Mouse (Mus musculus): Measurements from ENCODE around the gene Tas1r3. TPM values are rescaled to one million over a fixed set of nuclear protein-coding genes. Genes with fewer than 3 reads are reported as not detected.

Tas1r3 gene
- polyA plus RNA-seq, 1 experiment: not detected

- H3K27ac ChIP-seq (replicated peaks; ENCODE audit: low read depth, low read length): peak overlapping the region; percentile 51
These were observed 29.5 kb upstream of the Tas1r3 start for GRCm38 (mm10) chr4:155892438-155893211.

GRCm38 (mm10) chr4:155892017-155892416 lies 28.9 kb upstream of the Tas1r3 start:
- peaks cover 32% of the 10 kb centered on the region for H3K4me1 ChIP-seq (ENCODE audit: control insufficient read depth, insufficient read depth, insufficient read length, low read length)
- peak overlapping the region; percentile 94 for H3K4me3 ChIP-seq (ENCODE audit: insufficient read depth, low read depth, low read length)
- H3K27ac ChIP-seq (replicated peaks; ENCODE audit: low read depth, low read length): peak overlapping the region; percentile 99

More at GRCm38 (mm10) chr4:155892438-155893211, 29.5 kb upstream of the Tas1r3 start:
- peaks cover 32% of the 10 kb centered on the region for H3K4me1 ChIP-seq (ENCODE audit: control insufficient read depth, insufficient read depth, insufficient read length, low read length)
- peak overlapping the region; percentile 94 for H3K4me3 ChIP-seq (ENCODE audit: insufficient read depth, low read depth, low read length)

- Histone ChIP-seq H3K4me3 (ENCODE audit: insufficient read depth, low read depth, low read length) (peak within 1 kb of the TSS; percentile 94), H3K4me1 (ENCODE audit: control insufficient read depth, insufficient read depth, insufficient read length, low read length) (peaks cover 32% of the 10 kb centered on the region), H3K27ac (replicated peaks; ENCODE audit: low read depth, low read length) (peak within 1 kb of the TSS; percentile 99)
These were observed 28.4 kb upstream of the Tas1r3 start, which contains the start of the genes Pusl1 and Acap3 for GRCm38 (mm10) chr4:155891551-155892001. Gene Pusl1 (minus strand): TSS chr4:155891781. Gene Acap3 (plus strand): TSS chr4:155891822.

GRCm38 (mm10) chr4:155891011-155891471 lies 27.9 kb upstream of the Tas1r3 start:
- no peak overlapping the region for H3K27ac ChIP-seq (replicated peaks; ENCODE audit: low read depth, low read length)
- H3K4me3 ChIP-seq (ENCODE audit: insufficient read depth, low read depth, low read length): peak overlapping the region; percentile 94

GRCm38 (mm10) chr4:155889316-155889715 lies 26.2 kb upstream of the Tas1r3 start:
- Histone ChIP-seq H3K4me1 (ENCODE audit: control insufficient read depth, insufficient read depth, insufficient read length, low read length) (peaks cover 25% of the 10 kb centered on the region), H3K4me3 (ENCODE audit: insufficient read depth, low read depth, low read length) (no peak overlapping the region), H3K27ac (replicated peaks; ENCODE audit: low read depth, low read length) (no peak overlapping the region)

More at GRCm38 (mm10) chr4:155891011-155891471, 27.9 kb upstream of the Tas1r3 start:
- H3K4me1 ChIP-seq (ENCODE audit: control insufficient read depth, insufficient read depth, insufficient read length, low read length): peaks cover 32% of the 10 kb centered on the region

GRCm38 (mm10) chr4:155888181-155888580 lies 25.0 kb upstream of the Tas1r3 start:
- no peak overlapping the region for H3K27ac ChIP-seq (replicated peaks; ENCODE audit: low read depth, low read length)
- H3K4me1 ChIP-seq (ENCODE audit: control insufficient read depth, insufficient read depth, insufficient read length, low read length): peaks cover 16% of the 10 kb centered on the region
- no peak overlapping the region for H3K4me3 ChIP-seq (ENCODE audit: insufficient read depth, low read depth, low read length)

GRCm38 (mm10) chr4:155887674-155888073 lies 24.5 kb upstream of the Tas1r3 start:
- H3K4me3 ChIP-seq (ENCODE audit: insufficient read depth, low read depth, low read length): no peak overlapping the region
- no peak overlapping the region for H3K27ac ChIP-seq (replicated peaks; ENCODE audit: low read depth, low read length)
- peaks cover 13% of the 10 kb centered on the region for H3K4me1 ChIP-seq (ENCODE audit: control insufficient read depth, insufficient read depth, insufficient read length, low read length)

GRCm38 (mm10) chr4:155886330-155886729 lies 23.2 kb upstream of the Tas1r3 start:
- Histone ChIP-seq H3K4me3 (ENCODE audit: insufficient read depth, low read depth, low read length) (no peak overlapping the region), H3K4me1 (ENCODE audit: control insufficient read depth, insufficient read depth, insufficient read length, low read length) (peaks cover 13% of the 10 kb centered on the region), H3K27ac (replicated peaks; ENCODE audit: low read depth, low read length) (no peak overlapping the region)

GRCm38 (mm10) chr4:155883587-155883986 lies 20.4 kb upstream of the Tas1r3 start:
- H3K27ac ChIP-seq (replicated peaks; ENCODE audit: low read depth, low read length): peak overlapping the region; percentile 94
- 0 out of 2 replicates have a peak overlapping the region, but pooled peaks have one; percentile 29 for H3K4me3 ChIP-seq (ENCODE audit: insufficient read depth, low read depth, low read length)
- peaks cover 9% of the 10 kb centered on the region; the same call in 1 of the 2 replicates for H3K4me1 ChIP-seq (ENCODE audit: control insufficient read depth, insufficient read depth, insufficient read length, low read length)

- no peak overlapping the region for H3K4me3 ChIP-seq (ENCODE audit: insufficient read depth, low read depth, low read length)
- H3K4me1 ChIP-seq (ENCODE audit: control insufficient read depth, insufficient read depth, insufficient read length, low read length): peaks cover 3% of the 10 kb centered on the region
- no peak overlapping the region for H3K27ac ChIP-seq (replicated peaks; ENCODE audit: low read depth, low read length)
These were observed 8.2 kb upstream of the Tas1r3 start for GRCm38 (mm10) chr4:155871404-155871803.

- H3K4me3 ChIP-seq (ENCODE audit: insufficient read depth, low read depth, low read length): peak within 1 kb of the TSS; percentile 77
- H3K4me1 ChIP-seq (ENCODE audit: control insufficient read depth, insufficient read depth, insufficient read length, low read length): peaks cover 3% of the 10 kb centered on the region
- H3K27ac ChIP-seq (replicated peaks; ENCODE audit: low read depth, low read length): peak within 1 kb of the TSS; percentile 29
These were observed 6.3 kb upstream of the Tas1r3 start, which contains the start of the genes Cptp and Ints11 for GRCm38 (mm10) chr4:155869317-155870033. Gene Cptp (minus strand): TSS chr4:155869440. Gene Ints11 (plus strand): TSS chr4:155869546.

- Histone ChIP-seq H3K4me1 (ENCODE audit: control insufficient read depth, insufficient read depth, insufficient read length, low read length) (peaks cover 3% of the 10 kb centered on the region), H3K4me3 (ENCODE audit: insufficient read depth, low read depth, low read length) (peak overlapping the region; percentile 71), H3K27ac (replicated peaks; ENCODE audit: low read depth, low read length) (peak overlapping the region; percentile 29; the same call in 1 of the 2 replicates)
These were observed 5.6 kb upstream of the Tas1r3 start for GRCm38 (mm10) chr4:155868614-155869298.

- H3K4me3 ChIP-seq (ENCODE audit: insufficient read depth, low read depth, low read length): no peak overlapping the region
- no peaks in the 10 kb centered on the region for H3K4me1 ChIP-seq (ENCODE audit: control insufficient read depth, insufficient read depth, insufficient read length, low read length)
- no peak overlapping the region for H3K27ac ChIP-seq (replicated peaks; ENCODE audit: low read depth, low read length)
These were observed 1.4 kb downstream of the Tas1r3 start for GRCm38 (mm10) chr4:155861787-155862186.

- no peaks in the 10 kb centered on the region for H3K4me1 ChIP-seq (ENCODE audit: control insufficient read depth, insufficient read depth, insufficient read length, low read length)
- no peak overlapping the region for H3K27ac ChIP-seq (replicated peaks; ENCODE audit: low read depth, low read length)
- no peak overlapping the region for H3K4me3 ChIP-seq (ENCODE audit: insufficient read depth, low read depth, low read length)
These were observed 3.8 kb downstream of the Tas1r3 start for GRCm38 (mm10) chr4:155859318-155859717.
